In genomic region chr12:21315923-21316868, GRCm38 (mm10) we compare ENCODE assay signal across 8 mouse cellular contexts. TPM values are rescaled to one million over a fixed set of nuclear protein-coding genes. Genes with fewer than 3 reads are reported as not detected.
DNase-seq lines count a peak whose midpoint lies in the region; ATAC-seq and TF ChIP-seq lines count a peak whose summit lies in the region.

Gene Iah1 (plus strand): TSS chr12:21316389.

- 3% methylated on average over 41 of the region's 59 CpGs for WGBS in embryonic facial prominence, embryonic 14.5 days
- 2% methylated on average over 59 of the region's 59 CpGs for WGBS in heart, adult 2 months
- 3% methylated on average over 59 of the region's 59 CpGs for WGBS in limb, embryonic 13.5 days
- WGBS in midbrain, embryonic 16.5 days = 2% methylated on average over 59 of the region's 59 CpGs

- peak; percentile 85 for TF ChIP-seq POLR2A in heart, adult 2 months (IDR thresholded peaks at IDR 0.05; ENCODE audit: insufficient read depth, low read depth, low read length)

- peak; percentile 89 for DNase-seq in 3134 (ENCODE audit: extremely low read depth, insufficient read length, low spot score)
- DNase-seq in adrenal gland, postnatal 4 days (ENCODE audit: low spot score in 2 of 2) = peak; percentile 55 to 66
- peak; percentile 90 for DNase-seq in embryonic facial prominence, embryonic 14.5 days (ENCODE audit: low spot score)
- DNase-seq in heart, adult 2 months = peak; percentile 90 to 92
- DNase-seq in kidney, adult 8-10 months = peak; percentile 86 to 91
- DNase-seq in spleen, postnatal 10 days (ENCODE audit: low spot score in 2 of 2) = peak; percentile 83 to 92

- H3K4me2 ChIP-seq in embryonic facial prominence, embryonic 14.5 days (ENCODE audit: low read depth, low read length) = peak within 1 kb of the TSS; percentile 71
- H3K4me2 ChIP-seq in limb, embryonic 13.5 days (replicated peaks) = peak within 1 kb of the TSS; percentile 69
- peak within 1 kb of the TSS; percentile 59 for H3K4me2 ChIP-seq in midbrain, embryonic 16.5 days (ENCODE audit: low read length)

- H3K9ac ChIP-seq in embryonic facial prominence, embryonic 14.5 days (ENCODE audit: low read depth, low read length) = peak within 1 kb of the TSS; percentile 75
- peak within 1 kb of the TSS; percentile 73 for H3K9ac ChIP-seq in heart, adult 2 months (ENCODE audit: low read depth, low read length)
- H3K9ac ChIP-seq in limb, embryonic 13.5 days = peak within 1 kb of the TSS; percentile 77
- peak within 1 kb of the TSS; percentile 66 for H3K9ac ChIP-seq in midbrain, embryonic 16.5 days (ENCODE audit: low read depth, low read length)

- peaks cover 42% of the 10 kb centered on the region for H3K36me3 ChIP-seq in embryonic facial prominence, embryonic 14.5 days (ENCODE audit: control insufficient read depth, insufficient read depth, low read length)
- no peaks in the 10 kb centered on the region for H3K36me3 ChIP-seq in heart, adult 2 months (ENCODE audit: control insufficient read depth, insufficient read depth, low read length)
- peaks cover 68% of the 10 kb centered on the region for H3K36me3 ChIP-seq in limb, embryonic 13.5 days
- peaks cover 8% of the 10 kb centered on the region for H3K36me3 ChIP-seq in midbrain, embryonic 16.5 days (ENCODE audit: control insufficient read depth, insufficient read depth, low read length)

- no peak for TF ChIP-seq CTCF in heart, adult 2 months (IDR thresholded peaks at IDR 0.05)

- no peak for TF ChIP-seq EP300 in heart, adult 2 months (IDR thresholded peaks at IDR 0.05; ENCODE audit: insufficient read depth, low read depth, low read length)

- intact Hi-C loops in heart, adult 2 months (cut with DNase I) = loop anchor here (2.0 to 5.0 kb wide), 3 partner anchors 29 to 239 kb away; partner anchors contain the start of gene Itgb1bp1

- no peaks in the 10 kb centered on the region for H3K79me2 ChIP-seq in heart, adult 2 months (replicated peaks; ENCODE audit: control insufficient read depth, insufficient read depth, low read length)

- peak; percentile 94 for ATAC-seq in embryonic facial prominence, embryonic 14.5 days (ENCODE audit: low read depth)
- ATAC-seq in limb, embryonic 13.5 days (ENCODE audit: low FRiP score, low read depth) = peak; percentile 93
- ATAC-seq in midbrain, embryonic 16.5 days = peak; percentile 92

- H3K27me3 ChIP-seq in embryonic facial prominence, embryonic 14.5 days (replicated peaks; ENCODE audit: control insufficient read depth, insufficient read depth, low read length) = no peaks in the 10 kb centered on the region
- H3K27me3 ChIP-seq in heart, adult 2 months (ENCODE audit: control insufficient read depth, insufficient read depth, low read length) = no peaks in the 10 kb centered on the region
- H3K27me3 ChIP-seq in limb, embryonic 13.5 days = no peaks in the 10 kb centered on the region
- H3K27me3 ChIP-seq in midbrain, embryonic 16.5 days (ENCODE audit: control insufficient read depth, insufficient read depth, low read depth, low read length) = no peaks in the 10 kb centered on the region

- peak within 1 kb of the TSS; percentile 69 for H3K27ac ChIP-seq in embryonic facial prominence, embryonic 14.5 days (replicated peaks; ENCODE audit: low read depth, low read length)
- peak within 1 kb of the TSS; percentile 82 for H3K27ac ChIP-seq in heart, adult 2 months
- peak within 1 kb of the TSS; percentile 64; the same call in 1 of the 2 replicates for H3K27ac ChIP-seq in limb, embryonic 13.5 days
- H3K27ac ChIP-seq in midbrain, embryonic 16.5 days (ENCODE audit: low read length) = no peak within 1 kb of the TSS; the same call in 1 of the 2 replicates

- H3K4me3 ChIP-seq in embryonic facial prominence, embryonic 14.5 days (ENCODE audit: low read depth, low read length) = peak within 1 kb of the TSS; percentile 73
- H3K4me3 ChIP-seq in heart, adult 2 months = peak within 1 kb of the TSS; percentile 75
- peak within 1 kb of the TSS; percentile 62 for H3K4me3 ChIP-seq in limb, embryonic 13.5 days
- H3K4me3 ChIP-seq in midbrain, embryonic 16.5 days (ENCODE audit: low read depth, low read length) = peak within 1 kb of the TSS; percentile 54

- no peaks in the 10 kb centered on the region for H3K9me3 ChIP-seq in embryonic facial prominence, embryonic 14.5 days (ENCODE audit: control insufficient read depth, low read length)
- H3K9me3 ChIP-seq in limb, embryonic 13.5 days = no peaks in the 10 kb centered on the region
- no peaks in the 10 kb centered on the region for H3K9me3 ChIP-seq in midbrain, embryonic 16.5 days (replicated peaks; ENCODE audit: control insufficient read depth, low read length, poor library complexity, severe bottlenecking)

- H3K4me1 ChIP-seq in embryonic facial prominence, embryonic 14.5 days (ENCODE audit: control insufficient read depth, insufficient read depth, low read length) = peaks cover 5% of the 10 kb centered on the region
- H3K4me1 ChIP-seq in heart, adult 2 months (ENCODE audit: control insufficient read depth, insufficient read depth, low read length) = peaks cover 2% of the 10 kb centered on the region; the same call in 1 of the 2 replicates
- peaks cover 6% of the 10 kb centered on the region; the same call in 1 of the 2 replicates for H3K4me1 ChIP-seq in limb, embryonic 13.5 days
- no peaks in the 10 kb centered on the region for H3K4me1 ChIP-seq in midbrain, embryonic 16.5 days (ENCODE audit: control insufficient read depth, insufficient read depth, low read length)

RNA-seq across cellular contexts. Expression of gene Iah1, which starts in this region (rescaled TPM):
- 10 to 100 TPM; 59.1 to 61.7 TPM for total RNA-seq in adrenal gland, postnatal 4 days (2021)
- polyA plus RNA-seq in embryonic facial prominence, embryonic 14.5 days (2014; fragmentation: Nextera tagmentation; extraction: Ambion mirVana) = 45.1 and 49.4 TPM in 2 replicates
- 10 to 100 TPM; 12.6 to 13.5 TPM for total RNA-seq in heart, adult 2 months (2021)
- 28.4 and 30.5 TPM in 2 replicates for polyA plus RNA-seq in heart, adult 2 months (2012; rRNA removed)
- polyA plus RNA-seq in limb, embryonic 13.5 days (2015; fragmentation: Nextera tagmentation; extraction: Ambion mirVana) = 58.0 and 61.3 TPM in 2 replicates
- 29.2 and 32.5 TPM in 2 replicates for polyA plus RNA-seq in midbrain, embryonic 16.5 days (2015; fragmentation: Nextera tagmentation; extraction: Ambion mirVana)

Comparison
In these comparisons a context has a peak if more than half of its experiments do, and no peak if none do; other contexts are left out.
1. RNA of gene Iah1 (total RNA-seq): 59.1 to 61.7 TPM in adrenal gland, postnatal 4 days; 12.6 to 13.5 TPM in heart, adult 2 months; every median in the first group is over 4 times any median in the second.
2. Peak in every context shown above with its lines, with median percentiles within 50 percentile points of each other: DNase-seq, ATAC-seq, H3K4me2 ChIP-seq, H3K4me3 ChIP-seq and H3K9ac ChIP-seq.